Mouse (Mus musculus) left cerebral cortex, postnatal 14 days (tissue): ENCODE results near the gene Gm17545. TPM values are rescaled to one million over a fixed set of nuclear protein-coding genes. Genes with fewer than 3 reads are reported as not detected.

Experiments
- DNase-seq, 2 experiments: peaks; one replicate each; pipeline ENCODE4 v3.0.0; 2021 to 2022; ENCODE audit warnings: low spot score in 2 of 2, mixed read lengths in 1 of 2
- intact Hi-C: fragments of 180-260 bp; cut with DNase I; formaldehyde crosslinking; loops from one replicate; pipeline ENCODE4 v1.15.1; 2025
- total RNA-seq, 2 experiments: library from RNA; stranded (reverse); gene quantifications; 2 replicates each; pipeline ENCODE4 v1.2.3; 2021

The Gm17545 gene
- total RNA-seq, 2 experiments from 2014 or later, result not detected

GRCm38 (mm10) chr9:22434101-22434500 lies 20.0 kb upstream of the Gm17545 start:
- no peak for DNase-seq
- intact Hi-C loops, result no loop called here

GRCm38 (mm10) chr9:22438826-22439225 lies 15.3 kb upstream of the Gm17545 start:
- intact Hi-C loops, result no loop called here
- DNase-seq, result no peak

- intact Hi-C loops, result no loop called here
- DNase-seq, result no peak
Observed at GRCm38 (mm10) chr9:22443157-22443556, 10.9 kb upstream of the Gm17545 start.

- no peak for DNase-seq
- intact Hi-C loops, result no loop called here
Observed at GRCm38 (mm10) chr9:22445123-22445522, 9.0 kb upstream of the Gm17545 start.

GRCm38 (mm10) chr9:22447213-22447612 lies 6.9 kb upstream of the Gm17545 start:
- intact Hi-C loops, result no loop called here
- DNase-seq, result no peak

- no peak for DNase-seq
- intact Hi-C loops, result no loop called here
Observed at GRCm38 (mm10) chr9:22448420-22448819, 5.7 kb upstream of the Gm17545 start.

GRCm38 (mm10) chr9:22449209-22449608 lies 4.9 kb upstream of the Gm17545 start:
- intact Hi-C loops, result no loop called here
- DNase-seq, result no peak

GRCm38 (mm10) chr9:22452697-22453096 lies 1.4 kb upstream of the Gm17545 start:
- intact Hi-C loops, result no loop called here
- peak in 1 of 2 experiments; percentile 42 for DNase-seq

- intact Hi-C loops, result no loop called here
- peak in 1 of 2 experiments; percentile 22 for DNase-seq
Observed at GRCm38 (mm10) chr9:22453501-22453924, 577 bp upstream of the Gm17545 start.

- DNase-seq, result no peak
- intact Hi-C loops, result no loop called here
Observed at GRCm38 (mm10) chr9:22455041-22455440, 951 bp downstream of the Gm17545 start.

- intact Hi-C loops, result no loop called here
- DNase-seq, result no peak
Observed at GRCm38 (mm10) chr9:22457142-22457835, 3.2 kb downstream of the Gm17545 start.

GRCm38 (mm10) chr9:22461946-22462345 lies 7.9 kb downstream of the Gm17545 start:
- DNase-seq, result peak; percentile 31 to 43
- intact Hi-C loops, result no loop called here

- DNase-seq, result no peak
- intact Hi-C loops, result no loop called here
Observed at GRCm38 (mm10) chr9:22466212-22466611, 12.1 kb downstream of the Gm17545 start.

GRCm38 (mm10) chr9:22467371-22468169 lies 13.5 kb downstream of the Gm17545 start:
- intact Hi-C loops, result no loop called here
- DNase-seq, result peak; percentile 33 to 55

GRCm38 (mm10) chr9:22468170-22468898 lies 14.2 kb downstream of the Gm17545 start:
- intact Hi-C loops, result no loop called here
- DNase-seq, result peak; percentile 37 to 40

GRCm38 (mm10) chr9:22468899-22469259 lies 14.8 kb downstream of the Gm17545 start:
- no peak for DNase-seq
- intact Hi-C loops, result no loop called here

- no peak for DNase-seq
- intact Hi-C loops, result no loop called here
Observed at GRCm38 (mm10) chr9:22469643-22470042, 15.6 kb downstream of the Gm17545 start, which contains the start of gene Rp9. TSS of gene Rp9 (minus strand) at chr9:22469743.

GRCm38 (mm10) chr9:22475424-22475868 lies 21.4 kb downstream of the Gm17545 start, which contains the start of gene Bbs9:
TSS of gene Bbs9 (plus strand) at chr9:22475715.
- peak; percentile 95 to 98 for DNase-seq
- intact Hi-C loops, result no loop called here

GRCm38 (mm10) chr9:22476265-22476664 lies 22.2 kb downstream of the Gm17545 start:
- intact Hi-C loops, result no loop called here
- DNase-seq, result peak; percentile 15 to 72

GRCm38 (mm10) chr9:22478946-22479345 lies 24.9 kb downstream of the Gm17545 start:
- intact Hi-C loops, result no loop called here
- DNase-seq, result no peak
